Mouse (Mus musculus): Measurements from ENCODE around the gene Dbi. TPM values are rescaled to one million over a fixed set of nuclear protein-coding genes. Genes with fewer than 3 reads are reported as not detected.

Dbi gene
- polyA plus RNA-seq, 1 experiment, result 698 TPM

DNA sequence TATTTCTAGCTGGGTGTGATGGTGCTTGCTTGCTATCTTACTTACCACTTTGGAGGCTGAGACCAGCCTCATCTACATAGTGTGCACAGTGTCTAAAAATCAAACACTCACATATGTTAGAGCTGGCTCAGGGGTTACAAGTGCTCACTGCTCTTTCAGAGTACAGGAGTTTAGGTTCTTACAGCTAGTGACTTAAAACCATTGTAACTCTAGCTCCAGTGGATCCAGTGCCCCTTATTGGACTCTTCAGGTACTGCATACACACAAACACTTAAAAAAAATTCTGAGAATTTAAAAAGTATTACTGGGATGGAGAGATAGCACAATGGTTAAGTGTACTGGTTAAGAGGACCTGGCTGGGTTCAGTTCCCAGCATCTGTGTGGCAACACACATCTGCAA lies 26.1 kb upstream of the Dbi start:
- TF ChIP-seq MAX (IDR thresholded peaks at IDR 0.05; ENCODE audit: low read depth) (no peak), REST (IDR thresholded peaks at IDR 0.05; ENCODE audit: insufficient read depth, insufficient read length) (no peak)
- H3K4me3 ChIP-seq, result no peak overlapping the region

DNA sequence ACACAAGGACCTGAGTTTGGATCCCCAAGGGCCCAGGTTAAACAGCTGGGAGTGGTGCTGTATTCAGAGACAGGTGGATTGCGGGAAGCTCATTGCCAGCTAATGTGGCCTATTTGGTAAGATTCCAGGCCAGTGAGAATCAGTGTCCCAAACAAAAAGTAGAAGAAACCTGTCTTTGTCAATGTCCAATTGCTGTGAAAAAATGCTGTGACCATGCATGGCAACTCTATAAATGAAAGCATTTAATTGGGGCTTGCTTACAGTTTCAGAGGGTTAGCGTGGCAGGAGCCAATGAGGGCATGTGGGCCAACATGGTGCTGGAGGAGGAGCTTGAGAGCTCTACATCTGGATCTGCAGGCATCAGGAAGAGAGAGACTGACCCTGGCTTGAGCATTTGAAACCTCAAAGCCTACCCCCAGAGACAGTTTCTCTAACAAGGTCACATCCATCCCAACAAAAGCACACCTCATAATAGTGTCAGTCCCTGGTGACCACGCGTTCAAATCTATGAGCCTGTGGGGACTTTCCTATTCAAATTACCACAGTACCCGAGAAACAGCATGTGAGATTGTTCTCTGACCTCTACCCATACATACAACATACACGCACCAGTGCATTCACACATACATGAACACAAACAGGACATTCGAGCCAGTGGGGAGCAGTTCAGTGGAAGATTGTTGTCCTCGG lies 24.8 kb upstream of the Dbi start:
- Histone ChIP-seq H3K4me3 (no peak overlapping the region), H3ac (ENCODE audit: control insufficient read depth, insufficient read length) (no peak overlapping the region), H3K4me2 (ENCODE audit: low read depth) (no peak overlapping the region), H3K27me3 (ENCODE audit: control insufficient read depth, insufficient read depth, insufficient read length) (no peaks in the 10 kb centered on the region), H3K36me3 (ENCODE audit: control insufficient read depth, insufficient read depth) (no peaks in the 10 kb centered on the region), H3K79me2 (ENCODE audit: control insufficient read depth, insufficient read depth) (no peaks in the 10 kb centered on the region)
- TF ChIP-seq TCF12 (IDR thresholded peaks at IDR 0.05; ENCODE audit: insufficient read depth, poor library complexity, severe bottlenecking), result no peak
- no peak for TF ChIP-seq USF1 (IDR thresholded peaks at IDR 0.05; ENCODE audit: low read depth)
- TF ChIP-seq POLR2AphosphoS2 (IDR thresholded peaks at IDR 0.05; ENCODE audit: insufficient read length, low read depth), result no peak
- no peak for TF ChIP-seq REST (IDR thresholded peaks at IDR 0.05; ENCODE audit: insufficient read depth, insufficient read length)
- TF ChIP-seq POLR2A (IDR thresholded peaks at IDR 0.05; ENCODE audit: insufficient read length, low read depth), result no peak
- TF ChIP-seq MAX (IDR thresholded peaks at IDR 0.05; ENCODE audit: low read depth), result no peak
- no peak for TF ChIP-seq E2F4 (IDR thresholded peaks at IDR 0.05; ENCODE audit: insufficient read depth)
- no peak for TF ChIP-seq MYOD1 (IDR thresholded peaks at IDR 0.05; ENCODE audit: control insufficient read depth in 1 of 3, insufficient read length in 2 of 3, low read depth in 2 of 3)
- no peak for TF ChIP-seq MYOG (IDR thresholded peaks at IDR 0.05; ENCODE audit: control insufficient read depth in 1 of 3, insufficient read depth in 1 of 3, insufficient read length in 2 of 3, low read depth in 2 of 3)
- no peak for TF ChIP-seq CEBPB (IDR thresholded peaks at IDR 0.05; ENCODE audit: insufficient read depth, poor library complexity, severe bottlenecking)
- TF ChIP-seq TCF3 (IDR thresholded peaks at IDR 0.05; ENCODE audit: insufficient read length, low read depth), result no peak
- TF ChIP-seq SRF (IDR thresholded peaks at IDR 0.05; ENCODE audit: control insufficient read depth, insufficient read length, low read depth), result no peak

More for the DNA sequence above, 26.1 kb upstream of the Dbi start:
- Histone ChIP-seq H3K4me2 (ENCODE audit: low read depth) (no peak overlapping the region), H3K36me3 (ENCODE audit: control insufficient read depth, insufficient read depth) (no peaks in the 10 kb centered on the region), H3K79me2 (ENCODE audit: control insufficient read depth, insufficient read depth) (no peaks in the 10 kb centered on the region), H3K27me3 (ENCODE audit: control insufficient read depth, insufficient read depth, insufficient read length) (no peaks in the 10 kb centered on the region), H3ac (ENCODE audit: control insufficient read depth, insufficient read length) (no peak overlapping the region)

DNA sequence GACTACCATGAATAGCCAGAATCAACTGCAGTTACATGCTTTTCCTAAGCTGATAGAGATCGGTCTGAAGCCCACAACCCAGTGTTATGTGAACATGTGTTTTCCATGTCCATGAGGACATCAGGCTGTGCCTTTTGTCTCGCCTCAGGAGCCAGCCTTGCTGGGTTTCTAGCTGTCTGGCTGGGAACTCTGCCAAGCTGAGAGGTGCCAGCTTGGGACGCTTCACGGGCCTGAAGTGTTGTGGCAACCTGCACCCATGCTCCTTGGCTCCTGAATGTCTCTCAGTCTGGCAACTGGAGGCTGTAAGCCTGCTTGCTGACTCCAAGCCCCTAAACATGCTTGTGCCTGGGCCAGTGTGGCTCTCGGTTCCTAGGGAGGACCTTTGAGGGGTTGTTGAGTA lies 21.7 kb upstream of the Dbi start:
- H3K4me3 ChIP-seq, result no peak overlapping the region
- H3K79me2 ChIP-seq (ENCODE audit: control insufficient read depth, insufficient read depth), result no peaks in the 10 kb centered on the region
- H3ac ChIP-seq (ENCODE audit: control insufficient read depth, insufficient read length), result no peak overlapping the region
- H3K36me3 ChIP-seq (ENCODE audit: control insufficient read depth, insufficient read depth), result no peaks in the 10 kb centered on the region
- H3K27me3 ChIP-seq (ENCODE audit: control insufficient read depth, insufficient read depth, insufficient read length), result no peaks in the 10 kb centered on the region
- TF ChIP-seq MAX (IDR thresholded peaks at IDR 0.05; ENCODE audit: low read depth) (no peak), TCF12 (IDR thresholded peaks at IDR 0.05; ENCODE audit: insufficient read depth, poor library complexity, severe bottlenecking) (no peak), TCF3 (IDR thresholded peaks at IDR 0.05; ENCODE audit: insufficient read length, low read depth) (no peak), USF1 (IDR thresholded peaks at IDR 0.05; ENCODE audit: low read depth) (no peak), SRF (IDR thresholded peaks at IDR 0.05; ENCODE audit: control insufficient read depth, insufficient read length, low read depth) (no peak), POLR2AphosphoS2 (IDR thresholded peaks at IDR 0.05; ENCODE audit: insufficient read length, low read depth) (no peak), CEBPB (IDR thresholded peaks at IDR 0.05; ENCODE audit: insufficient read depth, poor library complexity, severe bottlenecking) (no peak), POLR2A (IDR thresholded peaks at IDR 0.05; ENCODE audit: insufficient read length, low read depth) (no peak), E2F4 (IDR thresholded peaks at IDR 0.05; ENCODE audit: insufficient read depth) (no peak), MYOG (IDR thresholded peaks at IDR 0.05; ENCODE audit: control insufficient read depth in 1 of 3, insufficient read depth in 1 of 3, insufficient read length in 2 of 3, low read depth in 2 of 3) (no peak), REST (IDR thresholded peaks at IDR 0.05; ENCODE audit: insufficient read depth, insufficient read length) (no peak), MYOD1 (IDR thresholded peaks at IDR 0.05; ENCODE audit: control insufficient read depth in 1 of 3, insufficient read length in 2 of 3, low read depth in 2 of 3) (no peak)
- no peak overlapping the region for H3K4me2 ChIP-seq (ENCODE audit: low read depth)

DNA sequence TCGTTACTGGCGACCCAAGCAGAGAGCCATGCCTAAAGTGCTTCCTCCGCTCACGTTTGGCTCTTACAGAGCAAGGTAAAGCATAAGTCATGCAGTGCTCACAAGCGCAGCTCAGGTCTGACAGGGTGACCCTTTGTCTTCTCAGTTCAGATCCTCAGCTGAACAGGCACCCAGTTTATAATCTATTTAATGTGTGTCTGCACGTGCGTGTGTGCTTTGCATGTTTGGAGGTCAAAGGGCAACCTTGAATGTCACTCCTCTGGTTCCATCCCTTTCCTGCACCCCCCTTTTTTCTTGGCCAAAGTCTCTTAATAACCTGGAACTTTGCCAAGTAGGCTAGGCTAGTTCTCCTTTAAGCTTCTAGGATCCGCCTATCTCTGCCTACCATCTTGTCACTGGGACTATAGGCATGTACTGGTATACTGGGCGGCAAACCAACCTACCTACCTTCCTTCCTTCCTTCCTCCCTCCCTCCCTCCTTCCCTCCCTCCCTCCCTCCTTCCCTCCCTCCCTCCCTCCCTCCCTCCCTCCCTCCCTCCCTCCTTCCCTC lies 19.3 kb upstream of the Dbi start:
- Histone ChIP-seq H3K79me2 (ENCODE audit: control insufficient read depth, insufficient read depth) (no peaks in the 10 kb centered on the region), H3ac (ENCODE audit: control insufficient read depth, insufficient read length) (no peak overlapping the region), H3K4me2 (ENCODE audit: low read depth) (no peak overlapping the region), H3K36me3 (ENCODE audit: control insufficient read depth, insufficient read depth) (no peaks in the 10 kb centered on the region), H3K4me3 (no peak overlapping the region), H3K27me3 (ENCODE audit: control insufficient read depth, insufficient read depth, insufficient read length) (no peaks in the 10 kb centered on the region)
- TF ChIP-seq MAX (IDR thresholded peaks at IDR 0.05; ENCODE audit: low read depth), result no peak
- no peak for TF ChIP-seq REST (IDR thresholded peaks at IDR 0.05; ENCODE audit: insufficient read depth, insufficient read length)
- TF ChIP-seq TCF12 (IDR thresholded peaks at IDR 0.05; ENCODE audit: insufficient read depth, poor library complexity, severe bottlenecking), result no peak
- TF ChIP-seq TCF3 (IDR thresholded peaks at IDR 0.05; ENCODE audit: insufficient read length, low read depth), result no peak
- no peak for TF ChIP-seq POLR2A (IDR thresholded peaks at IDR 0.05; ENCODE audit: insufficient read length, low read depth)
- no peak for TF ChIP-seq CEBPB (IDR thresholded peaks at IDR 0.05; ENCODE audit: insufficient read depth, poor library complexity, severe bottlenecking)
- no peak for TF ChIP-seq SRF (IDR thresholded peaks at IDR 0.05; ENCODE audit: control insufficient read depth, insufficient read length, low read depth)
- TF ChIP-seq MYOD1 (IDR thresholded peaks at IDR 0.05; ENCODE audit: control insufficient read depth in 1 of 3, insufficient read length in 2 of 3, low read depth in 2 of 3), result no peak
- no peak for TF ChIP-seq USF1 (IDR thresholded peaks at IDR 0.05; ENCODE audit: low read depth)

All from myocyte (in vitro differentiated cells).